Mouse (Mus musculus): ENCODE measurements around the gene Irgm1. TPM values are rescaled to one million over a fixed set of nuclear protein-coding genes. Genes with fewer than 3 reads are reported as not detected.

Irgm1 gene
- total RNA-seq, 1 experiment: 5.7 TPM

- no peaks in the 10 kb centered on the region for H3K9me3 ChIP-seq (ENCODE audit: control insufficient read depth, insufficient read depth, low read depth, low read length)
- H3K4me1 ChIP-seq (ENCODE audit: control insufficient read depth in 2 of 2, insufficient read depth in 2 of 2, low read length in 2 of 2, poor library complexity in 1 of 2): peaks cover 0 to 8% of the 10 kb centered on the region in 2 experiments; a peak in 1 of 4 replicates
- H3K27ac ChIP-seq (ENCODE audit: insufficient read depth, low read depth, low read length, poor library complexity, severe bottlenecking): no peak overlapping the region
- H3K36me3 ChIP-seq (ENCODE audit: control insufficient read depth, insufficient read depth, low read length, poor library complexity, severe bottlenecking): no peaks in the 10 kb centered on the region
- no peak for DNase-seq (ENCODE audit: low read depth, low spot score)
- TF ChIP-seq ZC3H11A (IDR thresholded peaks at IDR 0.05; ENCODE audit: borderline replicate concordance, low read depth, low read length) (no peak), ZNF384 (IDR thresholded peaks at IDR 0.05; ENCODE audit: low read depth, low read length) (no peak), CHD2 (IDR thresholded peaks at IDR 0.05; ENCODE audit: low read depth, low read length) (no peak), MAFK (IDR thresholded peaks at IDR 0.05; ENCODE audit: insufficient read depth, low read depth, low read length) (no peak), HCFC1 (IDR thresholded peaks at IDR 0.05; ENCODE audit: borderline replicate concordance, insufficient read depth, low read length) (no peak)
- no peak overlapping the region for H3K4me3 ChIP-seq (ENCODE audit: insufficient read depth in 1 of 2, low read depth in 1 of 2, low read length in 2 of 2, poor library complexity in 1 of 2, severe bottlenecking in 1 of 2)
- in situ Hi-C loops (cut with MboI; ENCODE audit: low sequenced_read_pairs in 2 of 2, unreplicated experiment in 2 of 2): no loop called here
- H3K9ac ChIP-seq (ENCODE audit: insufficient read depth, low read depth, low read length, poor library complexity, severe bottlenecking): no peak overlapping the region
Observed at GRCm38 (mm10) chr11:48845244-48845815, 26.2 kb downstream of the Irgm1 start.

GRCm38 (mm10) chr11:48844309-48844708 lies 27.2 kb downstream of the Irgm1 start:
- no peak for DNase-seq (ENCODE audit: low read depth, low spot score)
- H3K9me3 ChIP-seq (ENCODE audit: control insufficient read depth, insufficient read depth, low read depth, low read length): no peaks in the 10 kb centered on the region
- H3K4me1 ChIP-seq (ENCODE audit: control insufficient read depth in 2 of 2, insufficient read depth in 2 of 2, low read length in 2 of 2, poor library complexity in 1 of 2): peaks cover 0 to 2% of the 10 kb centered on the region in 2 experiments; a peak in 1 of 4 replicates
- in situ Hi-C loops (cut with MboI; ENCODE audit: low sequenced_read_pairs in 2 of 2, unreplicated experiment in 2 of 2): no loop called here
- TF ChIP-seq CHD2 (IDR thresholded peaks at IDR 0.05; ENCODE audit: low read depth, low read length) (no peak), HCFC1 (IDR thresholded peaks at IDR 0.05; ENCODE audit: borderline replicate concordance, insufficient read depth, low read length) (no peak), MAFK (IDR thresholded peaks at IDR 0.05; ENCODE audit: insufficient read depth, low read depth, low read length) (no peak), ZC3H11A (IDR thresholded peaks at IDR 0.05; ENCODE audit: borderline replicate concordance, low read depth, low read length) (no peak), ZNF384 (IDR thresholded peaks at IDR 0.05; ENCODE audit: low read depth, low read length) (no peak)
- H3K9ac ChIP-seq (ENCODE audit: insufficient read depth, low read depth, low read length, poor library complexity, severe bottlenecking): no peak overlapping the region
- H3K4me3 ChIP-seq (ENCODE audit: insufficient read depth in 1 of 2, low read depth in 1 of 2, low read length in 2 of 2, poor library complexity in 1 of 2, severe bottlenecking in 1 of 2): no peak overlapping the region
- H3K36me3 ChIP-seq (ENCODE audit: control insufficient read depth, insufficient read depth, low read length, poor library complexity, severe bottlenecking): no peaks in the 10 kb centered on the region
- H3K27ac ChIP-seq (ENCODE audit: insufficient read depth, low read depth, low read length, poor library complexity, severe bottlenecking): no peak overlapping the region

- H3K4me3 ChIP-seq (ENCODE audit: insufficient read depth in 1 of 2, low read depth in 1 of 2, low read length in 2 of 2, poor library complexity in 1 of 2, severe bottlenecking in 1 of 2): no peak overlapping the region
- no peaks in the 10 kb centered on the region for H3K36me3 ChIP-seq (ENCODE audit: control insufficient read depth, insufficient read depth, low read length, poor library complexity, severe bottlenecking)
- no peaks in the 10 kb centered on the region for H3K9me3 ChIP-seq (ENCODE audit: control insufficient read depth, insufficient read depth, low read depth, low read length)
- no peak for DNase-seq (ENCODE audit: low read depth, low spot score)
- peaks cover 0 to 6% of the 10 kb centered on the region in 2 experiments; a peak in 2 of 4 replicates for H3K4me1 ChIP-seq (ENCODE audit: control insufficient read depth in 2 of 2, insufficient read depth in 2 of 2, low read length in 2 of 2, poor library complexity in 1 of 2)
- in situ Hi-C loops (cut with MboI; ENCODE audit: low sequenced_read_pairs in 2 of 2, unreplicated experiment in 2 of 2): no loop called here
- H3K27ac ChIP-seq (ENCODE audit: insufficient read depth, low read depth, low read length, poor library complexity, severe bottlenecking): no peak overlapping the region
- no peak overlapping the region for H3K9ac ChIP-seq (ENCODE audit: insufficient read depth, low read depth, low read length, poor library complexity, severe bottlenecking)
- TF ChIP-seq HCFC1 (IDR thresholded peaks at IDR 0.05; ENCODE audit: borderline replicate concordance, insufficient read depth, low read length) (no peak), ZC3H11A (IDR thresholded peaks at IDR 0.05; ENCODE audit: borderline replicate concordance, low read depth, low read length) (no peak), ZNF384 (IDR thresholded peaks at IDR 0.05; ENCODE audit: low read depth, low read length) (no peak), MAFK (IDR thresholded peaks at IDR 0.05; ENCODE audit: insufficient read depth, low read depth, low read length) (no peak), CHD2 (IDR thresholded peaks at IDR 0.05; ENCODE audit: low read depth, low read length) (no peak)
Observed at GRCm38 (mm10) chr11:48843202-48843601, 28.3 kb downstream of the Irgm1 start.

- no peaks in the 10 kb centered on the region for H3K36me3 ChIP-seq (ENCODE audit: control insufficient read depth, insufficient read depth, low read length, poor library complexity, severe bottlenecking)
- no peak overlapping the region for H3K27ac ChIP-seq (ENCODE audit: insufficient read depth, low read depth, low read length, poor library complexity, severe bottlenecking)
- no peaks in the 10 kb centered on the region for H3K9me3 ChIP-seq (ENCODE audit: control insufficient read depth, insufficient read depth, low read depth, low read length)
- H3K4me3 ChIP-seq (ENCODE audit: insufficient read depth in 1 of 2, low read depth in 1 of 2, low read length in 2 of 2, poor library complexity in 1 of 2, severe bottlenecking in 1 of 2): no peak overlapping the region
- in situ Hi-C loops (cut with MboI; ENCODE audit: low sequenced_read_pairs in 2 of 2, unreplicated experiment in 2 of 2): no loop called here
- no peak for DNase-seq (ENCODE audit: low read depth, low spot score)
- H3K9ac ChIP-seq (ENCODE audit: insufficient read depth, low read depth, low read length, poor library complexity, severe bottlenecking): no peak overlapping the region
- TF ChIP-seq MAFK (IDR thresholded peaks at IDR 0.05; ENCODE audit: insufficient read depth, low read depth, low read length) (no peak), ZNF384 (IDR thresholded peaks at IDR 0.05; ENCODE audit: low read depth, low read length) (no peak), ZC3H11A (IDR thresholded peaks at IDR 0.05; ENCODE audit: borderline replicate concordance, low read depth, low read length) (no peak), HCFC1 (IDR thresholded peaks at IDR 0.05; ENCODE audit: borderline replicate concordance, insufficient read depth, low read length) (no peak), CHD2 (IDR thresholded peaks at IDR 0.05; ENCODE audit: low read depth, low read length) (no peak)
- peaks cover 0 to 8% of the 10 kb centered on the region in 2 experiments; a peak in 2 of 4 replicates for H3K4me1 ChIP-seq (ENCODE audit: control insufficient read depth in 2 of 2, insufficient read depth in 2 of 2, low read length in 2 of 2, poor library complexity in 1 of 2)
Observed at GRCm38 (mm10) chr11:48842378-48842792, 29.1 kb downstream of the Irgm1 start.
